Mouse (Mus musculus) spleen, embryonic (tissue): ENCODE measurements at regions not wholly inside any gene's neighbourhood (a gene's known extent, or its start where the extent isn't known, plus 50 kb on each side); places are given as distances from the start of the nearest gene placed in this dataset.

ENCODE experiments used
- CTCF ChIA-PET: fragments of 350-600 bp; sonication (Branson Sonifier 250); formaldehyde crosslinking; loops from one replicate; lab custom pipeline; 2022; lab: Charles Lee

- CTCF ChIA-PET, result no interaction called here
Observed at GRCm38 (mm10) chr8:80263468-80263945, 205.7 kb upstream of the Hhip start.

DNA sequence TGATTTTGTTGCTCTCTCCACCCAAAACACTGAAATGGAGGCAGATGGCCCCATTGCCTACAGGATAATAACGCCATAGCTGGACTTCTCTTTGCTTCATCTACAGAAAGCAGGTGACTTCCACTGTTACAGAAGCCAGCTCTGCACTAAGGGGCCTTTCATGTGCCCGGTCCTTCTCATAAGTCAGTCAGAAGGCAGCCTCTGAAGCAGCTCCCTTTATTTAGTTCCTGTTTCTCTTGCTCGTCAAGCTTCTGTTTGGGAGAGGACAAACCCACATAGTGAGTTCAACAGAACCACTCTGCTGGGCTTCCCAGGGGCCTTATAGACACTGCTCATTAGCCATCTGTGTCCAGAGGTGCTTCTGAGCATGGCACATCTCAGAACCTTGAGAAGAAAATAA lies 205.1 kb upstream of the Hhip start:
- CTCF ChIA-PET, result no interaction called here

- CTCF ChIA-PET, result no interaction called here
Observed at GRCm38 (mm10) chr8:80253541-80253940, 195.7 kb upstream of the Hhip start.

DNA sequence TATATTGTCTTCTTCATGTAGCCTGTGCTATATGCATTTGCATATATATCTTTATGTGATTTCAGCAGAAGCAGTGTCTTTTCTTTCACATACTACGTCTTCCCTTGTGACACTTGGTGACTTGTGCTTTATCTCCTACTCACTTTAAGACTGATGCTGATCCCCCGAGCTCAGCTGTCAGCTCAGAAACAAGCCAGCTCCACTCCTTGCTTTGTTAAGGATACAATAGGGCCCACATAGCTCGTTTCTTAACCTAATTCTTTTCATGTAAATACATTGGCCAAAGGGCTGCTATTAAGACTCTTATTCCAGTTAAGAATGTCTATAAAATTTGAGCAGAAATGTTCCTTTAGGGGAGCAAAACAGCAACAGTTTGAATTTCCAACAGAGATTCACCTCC lies 193.8 kb upstream of the Hhip start:
- CTCF ChIA-PET, result no interaction called here

- CTCF ChIA-PET, result no interaction called here
Observed at GRCm38 (mm10) chr8:80250305-80251161, 192.7 kb upstream of the Hhip start.

GRCm38 (mm10) chr8:80249762-80250161 lies 192.0 kb upstream of the Hhip start:
- CTCF ChIA-PET, result no interaction called here

GRCm38 (mm10) chr8:80239879-80240278 lies 182.1 kb upstream of the Hhip start:
- CTCF ChIA-PET, result interaction anchor here (0.6 kb wide), 1 partner anchor 626 kb away, joined by 19 read pairs; no protein-coding TSS in a partner anchor

- CTCF ChIA-PET, result no interaction called here
Observed at GRCm38 (mm10) chr8:80210361-80210760, 152.6 kb upstream of the Hhip start.

- CTCF ChIA-PET, result no interaction called here
Observed at GRCm38 (mm10) chr8:80204678-80205654, 147.2 kb upstream of the Hhip start.

- CTCF ChIA-PET, result no interaction called here
Observed at GRCm38 (mm10) chr8:80203769-80204677, 146.2 kb upstream of the Hhip start.

- CTCF ChIA-PET, result no interaction called here
Observed at GRCm38 (mm10) chr8:80197680-80198079, 139.9 kb upstream of the Hhip start.

- CTCF ChIA-PET, result no interaction called here
Observed at GRCm38 (mm10) chr8:80190510-80190908, 132.7 kb upstream of the Hhip start.

- CTCF ChIA-PET, result no interaction called here
Observed at GRCm38 (mm10) chr8:80189797-80190509, 132.1 kb upstream of the Hhip start.

GRCm38 (mm10) chr8:80185286-80185685 lies 127.5 kb upstream of the Hhip start:
- CTCF ChIA-PET, result no interaction called here

GRCm38 (mm10) chr8:80168688-80169087 lies 110.9 kb upstream of the Hhip start:
- CTCF ChIA-PET, result no interaction called here

DNA sequence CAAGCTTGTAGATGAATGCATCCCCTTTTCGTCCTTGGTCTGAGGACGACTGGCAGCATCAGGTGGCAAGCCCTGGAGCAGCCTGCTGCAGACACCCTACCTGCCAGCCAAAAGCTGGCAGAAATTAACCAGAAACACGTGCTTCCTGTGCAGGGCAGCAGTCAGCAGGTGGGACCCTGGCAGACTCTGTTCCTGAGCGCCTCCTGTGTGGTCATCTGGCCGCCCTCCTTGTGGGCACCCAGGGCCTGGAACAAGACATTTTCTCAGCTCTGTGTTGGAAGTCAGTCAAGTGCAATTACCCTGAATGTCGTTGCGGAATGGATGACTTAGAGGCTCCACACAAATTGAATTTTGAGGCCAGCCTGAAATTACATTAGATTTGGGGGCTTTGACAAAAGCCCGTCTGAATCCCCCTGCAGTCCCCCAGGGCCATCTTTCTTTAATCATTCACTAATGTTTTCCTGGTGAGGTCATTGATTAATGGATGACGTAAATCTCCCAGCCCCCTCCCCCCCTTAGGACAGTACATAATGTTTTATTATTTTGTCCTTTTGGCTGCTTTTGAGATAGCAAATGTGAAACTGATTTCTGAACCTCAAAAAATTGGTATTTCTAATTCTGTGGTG lies 91.8 kb upstream of the Hhip start:
- CTCF ChIA-PET, result no interaction called here

- CTCF ChIA-PET, result no interaction called here
Observed at GRCm38 (mm10) chr8:80147929-80148328, 90.1 kb upstream of the Hhip start.

DNA sequence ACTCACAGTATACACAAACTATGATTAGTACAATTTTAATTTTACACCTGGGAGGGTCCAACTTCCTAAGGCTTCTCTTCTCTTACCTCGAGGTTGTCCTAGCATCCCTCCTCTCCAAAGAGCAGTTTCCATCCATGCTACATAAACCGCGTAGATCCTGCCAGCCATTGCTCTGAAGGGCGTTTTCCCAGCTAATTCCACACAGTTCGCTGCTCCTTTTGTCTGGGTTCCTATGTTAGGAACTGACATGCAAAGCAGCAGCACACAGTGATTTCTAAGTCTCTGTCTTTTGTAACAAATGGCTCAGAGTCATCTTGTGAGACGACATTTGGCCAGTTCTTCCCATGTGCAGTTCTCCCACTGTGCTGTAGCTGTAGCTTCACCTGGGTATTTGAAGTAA lies 80.7 kb upstream of the Hhip start:
- CTCF ChIA-PET, result no interaction called here

DNA sequence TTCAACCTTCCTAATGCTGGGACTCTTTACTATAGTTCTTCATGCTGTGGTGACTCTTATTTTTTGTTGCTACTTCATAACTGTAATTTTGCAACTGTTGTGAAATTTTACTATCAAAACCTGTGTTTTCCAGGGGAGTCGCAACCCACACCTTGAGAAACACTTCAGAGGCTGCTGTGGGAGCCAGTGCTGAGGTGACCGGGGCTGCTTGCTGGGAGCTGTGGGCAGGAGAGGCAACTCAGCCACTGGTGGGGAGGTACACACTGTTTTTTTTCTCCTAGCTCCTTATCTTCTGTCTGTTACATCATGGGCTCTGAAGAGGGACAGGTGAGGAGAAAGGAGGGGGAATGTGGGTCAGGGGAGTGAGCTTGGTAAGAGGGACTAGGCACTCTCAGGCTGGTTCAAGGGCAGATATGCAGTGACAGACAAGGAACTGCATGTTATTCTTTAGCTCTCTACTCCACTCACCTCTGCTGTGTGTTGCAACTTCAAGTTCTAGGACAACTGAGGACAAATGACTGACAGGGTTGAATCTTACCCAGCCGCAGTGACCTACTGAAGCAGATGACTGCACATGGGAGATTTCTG lies 62.7 kb upstream of the Hhip start:
- CTCF ChIA-PET, result no interaction called here

GRCm38 (mm10) chr8:80117328-80117727 lies 59.5 kb upstream of the Hhip start:
- CTCF ChIA-PET, result no interaction called here
